Mouse (Mus musculus): ENCODE results near the gene Elavl2. TPM values are rescaled to one million over a fixed set of nuclear protein-coding genes. Genes with fewer than 3 reads are reported as not detected.

The Elavl2 gene
- 2.3 and 2.5 TPM in 2 replicates for polyA plus RNA-seq (2014; fragmentation: Nextera tagmentation; extraction: Ambion mirVana)

- Histone ChIP-seq H3K4me1 (ENCODE audit: control insufficient read depth, insufficient read depth, low read length) (0 out of 2 replicates have a peak, but pooled peaks cover 3% of the 10 kb centered on the region), H3K4me2 (peak within 1 kb of the TSS; percentile 85), H3K9me3 (replicated peaks; ENCODE audit: control insufficient read depth, low read length) (no peaks in the 10 kb centered on the region), H3K27me3 (ENCODE audit: control insufficient read depth, insufficient read depth, low read length) (peaks cover 10% of the 10 kb centered on the region), H3K4me3 (ENCODE audit: low read depth, low read length) (peak within 1 kb of the TSS; percentile 46), H3K36me3 (ENCODE audit: control insufficient read depth, insufficient read depth, low read length) (no peaks in the 10 kb centered on the region), H3K27ac (ENCODE audit: low read depth, low read length) (no peak within 1 kb of the TSS), H3K9ac (ENCODE audit: low read depth, low read length) (no peak within 1 kb of the TSS)
- no peak for ATAC-seq (replicated peaks; ENCODE audit: insufficient number of reproducible peaks, low FRiP score, low TSS enrichment)
- WGBS (ENCODE audit: insufficient replicate concordance), result 3% methylated on average over 28 of the region's 28 CpGs
Measured at GRCm38 (mm10) chr4:91400423-91400822, at the start of gene Elavl2. Gene Elavl2 (minus strand): TSS chr4:91400785.

GRCm38 (mm10) chr4:91447887-91448286 is 47.3 kb upstream of the Elavl2 start:
- 65% methylated on average over 2 of the region's 2 CpGs for WGBS (ENCODE audit: insufficient replicate concordance)
- H3K4me2 ChIP-seq, result no peak overlapping the region

GRCm38 (mm10) chr4:91415582-91415981 is 15.0 kb upstream of the Elavl2 start:
- no peaks in the 10 kb centered on the region; the same call in 1 of the 2 replicates for H3K9me3 ChIP-seq (replicated peaks; ENCODE audit: control insufficient read depth, low read length)
- H3K9ac ChIP-seq (ENCODE audit: low read depth, low read length), result no peak overlapping the region
- H3K27me3 ChIP-seq (ENCODE audit: control insufficient read depth, insufficient read depth, low read length), result no peaks in the 10 kb centered on the region
- no peak overlapping the region for H3K4me3 ChIP-seq (ENCODE audit: low read depth, low read length)
- no peak for ATAC-seq (replicated peaks; ENCODE audit: insufficient number of reproducible peaks, low FRiP score, low TSS enrichment)
- no peaks in the 10 kb centered on the region for H3K4me1 ChIP-seq (ENCODE audit: control insufficient read depth, insufficient read depth, low read length)
- no peaks in the 10 kb centered on the region for H3K36me3 ChIP-seq (ENCODE audit: control insufficient read depth, insufficient read depth, low read length)
- no peak overlapping the region for H3K4me2 ChIP-seq
- H3K27ac ChIP-seq (ENCODE audit: low read depth, low read length), result no peak overlapping the region
- 70% methylated on average over 1 of the region's 1 CpGs for WGBS (ENCODE audit: insufficient replicate concordance)

More at GRCm38 (mm10) chr4:91447887-91448286, 47.3 kb upstream of the Elavl2 start:
- ATAC-seq (replicated peaks; ENCODE audit: insufficient number of reproducible peaks, low FRiP score, low TSS enrichment), result no peak
- no peak overlapping the region for H3K9ac ChIP-seq (ENCODE audit: low read depth, low read length)
- no peaks in the 10 kb centered on the region for H3K4me1 ChIP-seq (ENCODE audit: control insufficient read depth, insufficient read depth, low read length)
- no peaks in the 10 kb centered on the region for H3K9me3 ChIP-seq (replicated peaks; ENCODE audit: control insufficient read depth, low read length)
- H3K27ac ChIP-seq (ENCODE audit: low read depth, low read length), result no peak overlapping the region
- no peaks in the 10 kb centered on the region for H3K36me3 ChIP-seq (ENCODE audit: control insufficient read depth, insufficient read depth, low read length)
- no peaks in the 10 kb centered on the region for H3K27me3 ChIP-seq (ENCODE audit: control insufficient read depth, insufficient read depth, low read length)
- no peak overlapping the region for H3K4me3 ChIP-seq (ENCODE audit: low read depth, low read length)

- H3K4me1 ChIP-seq (ENCODE audit: control insufficient read depth, insufficient read depth, low read length), result 0 out of 2 replicates have a peak, but pooled peaks cover 3% of the 10 kb centered on the region
- H3K27ac ChIP-seq (ENCODE audit: low read depth, low read length), result no peak overlapping the region
- H3K4me2 ChIP-seq, result no peak overlapping the region
- H3K36me3 ChIP-seq (ENCODE audit: control insufficient read depth, insufficient read depth, low read length), result no peaks in the 10 kb centered on the region
- ATAC-seq (replicated peaks; ENCODE audit: insufficient number of reproducible peaks, low FRiP score, low TSS enrichment), result no peak
- H3K9me3 ChIP-seq (replicated peaks; ENCODE audit: control insufficient read depth, low read length), result no peaks in the 10 kb centered on the region
- H3K4me3 ChIP-seq (ENCODE audit: low read depth, low read length), result no peak overlapping the region
- peaks cover 10% of the 10 kb centered on the region for H3K27me3 ChIP-seq (ENCODE audit: control insufficient read depth, insufficient read depth, low read length)
- WGBS (ENCODE audit: insufficient replicate concordance), result 69% methylated on average over 3 of the region's 3 CpGs
- H3K9ac ChIP-seq (ENCODE audit: low read depth, low read length), result no peak overlapping the region
Measured at GRCm38 (mm10) chr4:91405047-91405446, 4.5 kb upstream of the Elavl2 start.

- Histone ChIP-seq H3K4me3 (ENCODE audit: low read depth, low read length) (peak overlapping the region; percentile 46), H3K27ac (ENCODE audit: low read depth, low read length) (no peak overlapping the region), H3K27me3 (ENCODE audit: control insufficient read depth, insufficient read depth, low read length) (peaks cover 10% of the 10 kb centered on the region), H3K4me2 (peak overlapping the region; percentile 85), H3K36me3 (ENCODE audit: control insufficient read depth, insufficient read depth, low read length) (no peaks in the 10 kb centered on the region), H3K9me3 (replicated peaks; ENCODE audit: control insufficient read depth, low read length) (no peaks in the 10 kb centered on the region), H3K9ac (ENCODE audit: low read depth, low read length) (no peak overlapping the region), H3K4me1 (ENCODE audit: control insufficient read depth, insufficient read depth, low read length) (0 out of 2 replicates have a peak, but pooled peaks cover 3% of the 10 kb centered on the region)
- ATAC-seq (replicated peaks; ENCODE audit: insufficient number of reproducible peaks, low FRiP score, low TSS enrichment), result no peak
- under 1% methylated on average over 17 of the region's 17 CpGs for WGBS (ENCODE audit: insufficient replicate concordance)
Measured at GRCm38 (mm10) chr4:91399510-91400196, 932 bp downstream of the Elavl2 start.

- WGBS (ENCODE audit: insufficient replicate concordance), result 61% methylated on average over 5 of the region's 5 CpGs
- no peak for ATAC-seq (replicated peaks; ENCODE audit: insufficient number of reproducible peaks, low FRiP score, low TSS enrichment)
- no peak overlapping the region for H3K4me3 ChIP-seq (ENCODE audit: low read depth, low read length)
- no peak overlapping the region for H3K4me2 ChIP-seq
- no peaks in the 10 kb centered on the region for H3K36me3 ChIP-seq (ENCODE audit: control insufficient read depth, insufficient read depth, low read length)
- no peaks in the 10 kb centered on the region for H3K9me3 ChIP-seq (replicated peaks; ENCODE audit: control insufficient read depth, low read length)
- no peaks in the 10 kb centered on the region for H3K27me3 ChIP-seq (ENCODE audit: control insufficient read depth, insufficient read depth, low read length)
- H3K4me1 ChIP-seq (ENCODE audit: control insufficient read depth, insufficient read depth, low read length), result no peaks in the 10 kb centered on the region
- H3K9ac ChIP-seq (ENCODE audit: low read depth, low read length), result no peak overlapping the region
- no peak overlapping the region for H3K27ac ChIP-seq (ENCODE audit: low read depth, low read length)
Measured at GRCm38 (mm10) chr4:91391987-91392598, 8.5 kb downstream of the Elavl2 start.

- Histone ChIP-seq H3K4me3 (ENCODE audit: low read depth, low read length) (no peak overlapping the region), H3K27me3 (ENCODE audit: control insufficient read depth, insufficient read depth, low read length) (no peaks in the 10 kb centered on the region), H3K27ac (ENCODE audit: low read depth, low read length) (no peak overlapping the region), H3K9ac (ENCODE audit: low read depth, low read length) (no peak overlapping the region), H3K36me3 (ENCODE audit: control insufficient read depth, insufficient read depth, low read length) (no peaks in the 10 kb centered on the region), H3K4me2 (no peak overlapping the region), H3K4me1 (ENCODE audit: control insufficient read depth, insufficient read depth, low read length) (no peaks in the 10 kb centered on the region), H3K9me3 (replicated peaks; ENCODE audit: control insufficient read depth, low read length) (no peaks in the 10 kb centered on the region)
- WGBS (ENCODE audit: insufficient replicate concordance), result 84% methylated on average over 3 of the region's 3 CpGs
- ATAC-seq (replicated peaks; ENCODE audit: insufficient number of reproducible peaks, low FRiP score, low TSS enrichment), result no peak
Measured at GRCm38 (mm10) chr4:91387701-91388100, 12.9 kb downstream of the Elavl2 start.

- ATAC-seq (replicated peaks; ENCODE audit: insufficient number of reproducible peaks, low FRiP score, low TSS enrichment), result no peak
- no peaks in the 10 kb centered on the region for H3K9me3 ChIP-seq (replicated peaks; ENCODE audit: control insufficient read depth, low read length)
- no peaks in the 10 kb centered on the region for H3K4me1 ChIP-seq (ENCODE audit: control insufficient read depth, insufficient read depth, low read length)
- no peak overlapping the region for H3K27ac ChIP-seq (ENCODE audit: low read depth, low read length)
- WGBS (ENCODE audit: insufficient replicate concordance), result under 1% methylated on average over 13 of the region's 13 CpGs
- no peak overlapping the region for H3K4me3 ChIP-seq (ENCODE audit: low read depth, low read length)
- H3K27me3 ChIP-seq (ENCODE audit: control insufficient read depth, insufficient read depth, low read length), result peaks cover 19% of the 10 kb centered on the region
- no peak overlapping the region for H3K9ac ChIP-seq (ENCODE audit: low read depth, low read length)
- H3K36me3 ChIP-seq (ENCODE audit: control insufficient read depth, insufficient read depth, low read length), result no peaks in the 10 kb centered on the region
- 0 out of 2 replicates have a peak overlapping the region, but pooled peaks have one; percentile 14 for H3K4me2 ChIP-seq
Measured at GRCm38 (mm10) chr4:91381201-91381627, 19.4 kb downstream of the Elavl2 start.

All from heart, embryonic 11.5 days (tissue).